Mouse (Mus musculus) splenic B cell, adult 2 months (primary cell): ENCODE measurements around the gene Pramef8.
A peak's percentile ranks its signal among the peaks of the same experiment; 100 is the strongest.
"Not testable (repeated sequence)": the region's sequence is repeated elsewhere in the genome, so short reads cannot be mapped to it uniquely, and the experiment has no call there.

Source experiments
- DNase-seq: peaks from one replicate; pipeline ENCODE4 v3.0.0-alpha.2; 2011; ENCODE audit warnings: low read depth, low spot score
- H3K27me3 ChIP-seq: 2 replicates; pipeline ENCODE4 v1.6.1; 2012; ENCODE audit warnings: mild to moderate bottlenecking, low read length, moderate library complexity, mixed read lengths; ENCODE audit not compliant: control insufficient read depth, poor library complexity, insufficient read depth, severe bottlenecking
- H3K36me3 ChIP-seq: 2 replicates; pipeline ENCODE4 v1.6.1; 2012; ENCODE audit warnings: mild to moderate bottlenecking, low read length, moderate library complexity, mixed read lengths; ENCODE audit not compliant: control insufficient read depth, poor library complexity, insufficient read depth, severe bottlenecking

Gene Pramef8

GRCm38 (mm10) chr4:143412219-143413092, at the start of gene Pramef8:
Gene Pramef8, plus strand, starts transcription at chr4:143412426.
- DNase-seq: peak; percentile 95

GRCm38 (mm10) chr4:143366415-143367041, 45.7 kb upstream of the Pramef8 start:
- H3K27me3 ChIP-seq: no peaks in the 10 kb centered on the region
- H3K36me3 ChIP-seq: no peaks in the 10 kb centered on the region
- DNase-seq: no peak

More at GRCm38 (mm10) chr4:143412219-143413092, at the start of gene Pramef8:
- H3K27me3 ChIP-seq: no peaks in the 10 kb centered on the region
- peaks cover 4% of the 10 kb centered on the region for H3K36me3 ChIP-seq

- Histone ChIP-seq H3K36me3 (no peaks in the 10 kb centered on the region), H3K27me3 (no peaks in the 10 kb centered on the region)
- DNase-seq: no peak
Observed at GRCm38 (mm10) chr4:143379480-143379879, 32.7 kb upstream of the Pramef8 start.

- no peaks in the 10 kb centered on the region for H3K27me3 ChIP-seq
- DNase-seq: no peak
- no peaks in the 10 kb centered on the region for H3K36me3 ChIP-seq
Observed at GRCm38 (mm10) chr4:143379931-143380715, 32.1 kb upstream of the Pramef8 start.

- Histone ChIP-seq H3K36me3 (no peaks in the 10 kb centered on the region), H3K27me3 (no peaks in the 10 kb centered on the region)
- peak; percentile 37 for DNase-seq
Observed at GRCm38 (mm10) chr4:143380716-143381004, 31.6 kb upstream of the Pramef8 start.

- H3K36me3 ChIP-seq: no peaks in the 10 kb centered on the region
- no peak for DNase-seq
- no peaks in the 10 kb centered on the region for H3K27me3 ChIP-seq
Observed at GRCm38 (mm10) chr4:143382163-143382562, 30.1 kb upstream of the Pramef8 start.

GRCm38 (mm10) chr4:143383646-143384045, 28.6 kb upstream of the Pramef8 start:
- no peak for DNase-seq
- no peaks in the 10 kb centered on the region for H3K36me3 ChIP-seq
- no peaks in the 10 kb centered on the region for H3K27me3 ChIP-seq

- Histone ChIP-seq H3K27me3 (no peaks in the 10 kb centered on the region), H3K36me3 (no peaks in the 10 kb centered on the region)
- no peak for DNase-seq
Observed at GRCm38 (mm10) chr4:143388955-143389702, 23.1 kb upstream of the Pramef8 start.

- no peak for DNase-seq
- Histone ChIP-seq H3K36me3 (no peaks in the 10 kb centered on the region), H3K27me3 (no peaks in the 10 kb centered on the region)
Observed at GRCm38 (mm10) chr4:143394181-143394580, 18.0 kb upstream of the Pramef8 start, which contains the start of gene Pramel1. Gene Pramel1, plus strand, starts transcription at chr4:143394428.

- no peaks in the 10 kb centered on the region for H3K27me3 ChIP-seq
- DNase-seq: peak; percentile 21
- peaks cover 4% of the 10 kb centered on the region for H3K36me3 ChIP-seq
Observed at GRCm38 (mm10) chr4:143411566-143412218, 534 bp upstream of the Pramef8 start.

GRCm38 (mm10) chr4:143413621-143414020, 1.4 kb downstream of the Pramef8 start:
- Histone ChIP-seq H3K27me3 (no peaks in the 10 kb centered on the region), H3K36me3 (peaks cover 9% of the 10 kb centered on the region)
- no peak for DNase-seq

- no peaks in the 10 kb centered on the region for H3K27me3 ChIP-seq
- DNase-seq: no peak
- peaks cover 13% of the 10 kb centered on the region for H3K36me3 ChIP-seq
Observed at GRCm38 (mm10) chr4:143414121-143414520, 1.9 kb downstream of the Pramef8 start.

GRCm38 (mm10) chr4:143426770-143427169, 14.5 kb downstream of the Pramef8 start:
- DNase-seq, H3K36me3 ChIP-seq, H3K27me3 ChIP-seq: not testable (repeated sequence)

GRCm38 (mm10) chr4:143450224-143450623, 38.0 kb downstream of the Pramef8 start, which contains the start of gene Oog4:
Gene Oog4, minus strand, starts transcription at chr4:143450324.
- Histone ChIP-seq H3K27me3 (no peaks in the 10 kb centered on the region), H3K36me3 (no peaks in the 10 kb centered on the region)
- DNase-seq: no peak
